Mouse (Mus musculus) intestine, embryonic 14.5 days (tissue): Measurements from ENCODE around the gene Chrm5. TPM values are rescaled to one million over a fixed set of nuclear protein-coding genes. Genes with fewer than 3 reads are reported as not detected.

Experiments used
- ATAC-seq: fragments of 200-750 bp; cut with Nextera tagmentation; replicated peaks from 2 replicates; pipeline ENCODE4 v1.8.0; 2017; ENCODE audit warnings: low read depth, moderate number of reproducible peaks, moderate TSS enrichment, moderate library complexity; ENCODE audit not compliant: low FRiP score, low TSS enrichment
- DNase-seq: peaks from one replicate; pipeline ENCODE4 v3.0.0-alpha.2; 2018; ENCODE audit warnings: low spot score
- H3K27ac ChIP-seq: fragments of 300-500 bp; sonication (generic); 2 replicates; pipeline ENCODE4 v1.5.1; 2014; ENCODE audit warnings: low read depth, mild to moderate bottlenecking, control low read depth
- H3K27me3 ChIP-seq: fragments of 300-500 bp; sonication (generic); replicated peaks from 2 replicates; pipeline ENCODE4 v1.6.1; 2014; ENCODE audit warnings: low read length, control low read depth; ENCODE audit not compliant: control insufficient read depth, insufficient read depth
- H3K36me3 ChIP-seq: fragments of 300-500 bp; sonication (generic); 2 replicates; pipeline ENCODE4 v1.6.1; 2014; ENCODE audit warnings: low read length, control low read depth; ENCODE audit not compliant: control insufficient read depth, insufficient read depth
- H3K4me1 ChIP-seq: fragments of 300-500 bp; sonication (generic); replicated peaks from 2 replicates; pipeline ENCODE4 v1.6.1; 2014; ENCODE audit warnings: low read length, control low read depth, mixed read lengths; ENCODE audit not compliant: control insufficient read depth, insufficient read depth
- H3K4me2 ChIP-seq: fragments of 300-500 bp; sonication (generic); 2 replicates; pipeline ENCODE4 v1.6.1; 2014; ENCODE audit warnings: low read length
- H3K4me3 ChIP-seq: fragments of 300-500 bp; sonication (generic); 2 replicates; pipeline ENCODE4 v1.5.1; 2014; ENCODE audit warnings: low read depth, low read length, control low read depth, mixed read lengths
- H3K9ac ChIP-seq: fragments of 300-500 bp; sonication (generic); 2 replicates; pipeline ENCODE4 v1.6.1; 2014; ENCODE audit warnings: mild to moderate bottlenecking, low read length
- H3K9me3 ChIP-seq: fragments of 300-500 bp; sonication (generic); 2 replicates; pipeline ENCODE4 v1.6.1; 2016; ENCODE audit warnings: low read length, control low read depth; ENCODE audit not compliant: control insufficient read depth
- WGBS: fragments of 180-500 bp; shearing (Covaris S2); extraction: QIAGEN DNeasy Blood & Tissue Kit; methylation state at CpG from one replicate; pipeline ENCODE4 v1.1.7; 2014; 5-methylcytosine and 5-hydroxymethylcytosine counted together
- polyA plus RNA-seq: library from polyadenylated mRNA; unstranded; fragments of >200 nt; fragmentation: Nextera tagmentation; extraction: Ambion mirVana; gene quantifications from 2 replicates; pipeline ENCODE4 v1.2.1, GENCODE M21; 2014

Chrm5 gene
- not detected in 2 replicates for polyA plus RNA-seq

GRCm38 (mm10) chr2:112480669-112481068, at the start of gene Chrm5:
Gene Chrm5 (minus strand): TSS chr2:112480769.
- Histone ChIP-seq H3K27me3 (no peaks in the 10 kb centered on the region), H3K9ac (no peak within 1 kb of the TSS), H3K27ac (no peak within 1 kb of the TSS), H3K4me2 (no peak within 1 kb of the TSS), H3K4me3 (no peak within 1 kb of the TSS), H3K9me3 (no peaks in the 10 kb centered on the region), H3K4me1 (0 out of 2 replicates have a peak, but pooled peaks cover 2% of the 10 kb centered on the region), H3K36me3 (no peaks in the 10 kb centered on the region)
- 93% methylated on average over 5 of the region's 5 CpGs for WGBS
- ATAC-seq, result no peak
- DNase-seq, result no peak

- Histone ChIP-seq H3K4me2 (no peak overlapping the region), H3K4me3 (no peak overlapping the region), H3K27ac (no peak overlapping the region), H3K36me3 (no peaks in the 10 kb centered on the region), H3K9me3 (no peaks in the 10 kb centered on the region), H3K9ac (no peak overlapping the region), H3K4me1 (no peaks in the 10 kb centered on the region), H3K27me3 (no peaks in the 10 kb centered on the region)
- DNase-seq (no peak), ATAC-seq (no peak)
- 85% methylated on average over 3 of the region's 3 CpGs for WGBS
Measured at GRCm38 (mm10) chr2:112526933-112527332, 46.4 kb upstream of the Chrm5 start.

GRCm38 (mm10) chr2:112520526-112521482, 40.2 kb upstream of the Chrm5 start:
- H3K4me2 ChIP-seq, result no peak overlapping the region
- no peak overlapping the region for H3K27ac ChIP-seq
- no peaks in the 10 kb centered on the region for H3K9me3 ChIP-seq
- H3K9ac ChIP-seq, result no peak overlapping the region
- no peaks in the 10 kb centered on the region for H3K36me3 ChIP-seq
- no peaks in the 10 kb centered on the region for H3K27me3 ChIP-seq
- DNase-seq (no peak), ATAC-seq (no peak)
- 0 out of 2 replicates have a peak, but pooled peaks cover 1% of the 10 kb centered on the region for H3K4me1 ChIP-seq
- no peak overlapping the region for H3K4me3 ChIP-seq
- WGBS, result 86% methylated on average over 4 of the region's 4 CpGs

- Histone ChIP-seq H3K4me1 (0 out of 2 replicates have a peak, but pooled peaks cover 5% of the 10 kb centered on the region), H3K27me3 (no peaks in the 10 kb centered on the region), H3K36me3 (no peaks in the 10 kb centered on the region), H3K4me2 (no peak overlapping the region), H3K4me3 (no peak overlapping the region), H3K27ac (no peak overlapping the region), H3K9ac (no peak overlapping the region), H3K9me3 (no peaks in the 10 kb centered on the region)
- no peak for ATAC-seq
- DNase-seq, result no peak
Measured at GRCm38 (mm10) chr2:112518541-112518940, 38.0 kb upstream of the Chrm5 start.

GRCm38 (mm10) chr2:112517218-112517617, 36.6 kb upstream of the Chrm5 start:
- no peaks in the 10 kb centered on the region for H3K9me3 ChIP-seq
- no peak overlapping the region for H3K9ac ChIP-seq
- H3K4me2 ChIP-seq, result no peak overlapping the region
- no peaks in the 10 kb centered on the region for H3K27me3 ChIP-seq
- DNase-seq (no peak), ATAC-seq (no peak)
- H3K36me3 ChIP-seq, result no peaks in the 10 kb centered on the region
- WGBS, result 82% methylated on average over 3 of the region's 3 CpGs
- 0 out of 2 replicates have a peak, but pooled peaks cover 5% of the 10 kb centered on the region for H3K4me1 ChIP-seq
- no peak overlapping the region for H3K27ac ChIP-seq
- no peak overlapping the region for H3K4me3 ChIP-seq

GRCm38 (mm10) chr2:112516728-112517127, 36.2 kb upstream of the Chrm5 start:
- Histone ChIP-seq H3K4me2 (no peak overlapping the region), H3K36me3 (no peaks in the 10 kb centered on the region), H3K9ac (no peak overlapping the region), H3K9me3 (no peaks in the 10 kb centered on the region), H3K4me1 (0 out of 2 replicates have a peak, but pooled peaks cover 5% of the 10 kb centered on the region), H3K4me3 (no peak overlapping the region), H3K27ac (no peak overlapping the region), H3K27me3 (no peaks in the 10 kb centered on the region)
- no peak for DNase-seq
- WGBS, result 60% methylated on average over 3 of the region's 3 CpGs
- no peak for ATAC-seq

GRCm38 (mm10) chr2:112513036-112513435, 32.5 kb upstream of the Chrm5 start:
- WGBS, result 94% methylated on average over 1 of the region's 1 CpGs
- no peak overlapping the region for H3K4me2 ChIP-seq
- no peak for ATAC-seq

GRCm38 (mm10) chr2:112510140-112510539, 29.6 kb upstream of the Chrm5 start:
- Histone ChIP-seq H3K27ac (no peak overlapping the region), H3K27me3 (no peaks in the 10 kb centered on the region), H3K9ac (no peak overlapping the region), H3K4me3 (no peak overlapping the region), H3K4me2 (no peak overlapping the region), H3K9me3 (no peaks in the 10 kb centered on the region), H3K4me1 (no peaks in the 10 kb centered on the region), H3K36me3 (no peaks in the 10 kb centered on the region)
- WGBS, result 77% methylated on average over 4 of the region's 4 CpGs
- no peak for ATAC-seq
- DNase-seq, result no peak

More at GRCm38 (mm10) chr2:112513036-112513435, 32.5 kb upstream of the Chrm5 start:
- Histone ChIP-seq H3K9ac (no peak overlapping the region), H3K9me3 (no peaks in the 10 kb centered on the region), H3K4me1 (0 out of 2 replicates have a peak, but pooled peaks cover 5% of the 10 kb centered on the region), H3K27ac (no peak overlapping the region), H3K27me3 (no peaks in the 10 kb centered on the region), H3K4me3 (no peak overlapping the region), H3K36me3 (no peaks in the 10 kb centered on the region)
- no peak for DNase-seq
